Mouse (Mus musculus) heart, adult 8-10 months (tissue): ENCODE measurements around the gene Gpr63. TPM values are rescaled to one million over a fixed set of nuclear protein-coding genes. Genes with fewer than 3 reads are reported as not detected.
"Not testable (repeated sequence)": the region's sequence is repeated elsewhere in the genome, so short reads cannot be mapped to it uniquely, and the experiment has no call there.

Source experiments
- DNase-seq: peaks from one replicate; pipeline ENCODE4 v3.0.0; 2022; ENCODE audit warnings: low spot score
- total RNA-seq, 4 experiments: library from RNA; stranded (reverse); gene quantifications; 2 replicates each; pipeline ENCODE4 v1.2.4; 2022

The Gpr63 gene
- total RNA-seq, result 1 to 10 TPM; 1.6 to 3.6 (median 2.3) TPM

DNA sequence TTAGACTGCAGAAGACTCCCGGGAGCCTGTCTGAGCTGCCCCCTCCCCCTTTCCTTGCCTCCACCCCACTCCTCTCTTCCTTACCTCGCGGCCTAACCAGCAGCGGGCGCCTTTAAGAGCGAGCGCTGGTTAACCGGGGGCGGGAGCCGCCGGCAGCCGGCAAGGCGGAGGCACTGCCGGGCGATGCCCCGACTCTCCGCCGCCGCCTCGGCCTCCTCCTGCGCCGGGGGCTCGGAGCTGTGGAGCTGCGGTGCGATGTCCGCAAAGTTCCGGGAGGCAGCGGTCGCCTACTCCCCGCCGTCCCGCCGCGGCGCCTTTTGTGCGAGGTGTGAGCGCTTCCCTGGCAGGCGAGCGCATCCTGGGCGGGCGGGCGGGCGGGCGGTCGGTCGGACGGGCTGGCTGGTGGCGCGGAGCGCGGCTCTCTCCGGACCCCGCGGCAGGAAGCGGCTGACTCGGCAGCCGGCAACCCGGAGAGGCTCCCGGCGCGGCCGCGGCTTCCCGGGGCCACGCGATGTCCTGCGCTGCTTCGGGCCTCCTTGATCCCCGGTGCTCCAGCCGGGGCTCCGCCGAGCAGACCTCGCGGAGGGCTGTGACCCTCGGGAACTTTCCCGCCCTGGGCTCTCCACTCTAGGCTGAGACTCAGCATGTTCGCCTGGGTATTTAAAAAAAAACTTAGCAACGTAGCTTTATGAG lies at the start of gene Gpr63:
Gpr63 (plus strand) TSS at position 109 of the 693 bp plus-strand sequence.
- peak; percentile 38 for DNase-seq

DNA sequence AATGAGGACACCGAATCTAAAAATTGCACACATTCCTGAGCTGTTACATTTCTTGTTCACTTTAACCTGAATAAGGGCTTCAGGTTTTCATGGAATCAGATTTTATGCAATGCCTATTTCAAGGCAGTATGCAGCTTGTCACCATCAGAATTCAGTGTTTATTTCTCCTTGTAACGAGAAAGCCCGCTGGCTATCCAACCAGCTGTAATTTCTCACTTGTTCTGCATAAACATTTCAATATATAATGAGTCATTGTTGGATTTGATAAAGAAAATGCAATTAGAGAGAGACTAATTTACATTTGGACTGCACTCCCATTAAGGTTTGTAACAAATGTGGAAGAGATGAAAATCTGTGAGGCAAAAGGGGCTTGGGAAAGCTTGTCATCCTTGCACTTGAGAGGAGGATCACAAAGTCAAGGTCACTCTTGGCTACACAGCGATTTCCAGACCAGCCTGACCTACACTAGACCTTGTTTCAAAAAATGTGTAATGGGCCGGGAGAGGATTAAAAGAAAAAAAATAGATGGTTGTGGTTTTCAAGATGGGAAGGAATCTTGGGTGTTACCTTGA lies 46.1 kb upstream of the Gpr63 start:
- DNase-seq, result no peak

DNA sequence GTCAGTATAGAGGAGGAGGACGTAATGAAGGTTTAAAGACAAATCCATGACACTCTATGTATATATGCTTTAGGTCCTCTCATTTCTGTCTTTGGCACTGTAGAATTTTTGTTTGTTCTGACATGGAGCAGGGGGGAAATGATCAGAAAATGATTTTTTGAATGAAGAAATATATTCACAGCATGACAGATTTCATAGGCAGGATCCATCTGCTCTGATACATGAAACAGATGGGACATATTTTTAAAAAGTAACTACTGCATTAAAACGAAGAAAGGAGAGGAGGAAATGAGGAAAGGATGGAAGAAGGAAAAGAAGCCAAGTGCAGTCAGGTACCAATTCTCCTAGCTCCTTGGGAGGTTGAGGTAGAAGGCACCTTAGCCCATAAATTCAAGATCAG lies 41.5 kb upstream of the Gpr63 start:
- DNase-seq, result no peak

DNA sequence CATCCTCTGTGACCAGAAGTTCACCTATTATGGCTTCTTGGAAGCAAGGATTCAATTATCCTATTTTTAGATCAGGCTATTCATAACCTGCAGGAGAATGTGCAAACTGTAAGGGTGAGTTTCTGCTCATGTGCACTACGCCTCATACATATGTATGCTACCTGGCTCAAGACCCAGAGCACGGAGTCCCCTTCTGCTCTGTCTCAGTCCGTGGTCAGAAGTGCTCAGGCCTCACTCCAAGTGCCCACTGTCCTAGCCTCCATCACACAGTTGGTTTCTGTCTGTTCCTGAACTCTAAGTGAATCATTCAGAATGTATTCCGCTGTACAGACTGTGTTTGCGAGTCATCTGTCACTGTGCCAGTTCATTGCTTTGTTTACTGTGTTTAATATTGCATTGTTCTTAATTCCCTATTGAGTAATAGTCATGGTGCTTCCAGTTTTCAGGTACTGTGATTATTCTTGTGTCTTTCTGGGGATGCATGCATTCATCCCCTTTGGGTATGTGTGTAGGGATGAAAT lies 37.9 kb upstream of the Gpr63 start:
- no peak for DNase-seq

DNA sequence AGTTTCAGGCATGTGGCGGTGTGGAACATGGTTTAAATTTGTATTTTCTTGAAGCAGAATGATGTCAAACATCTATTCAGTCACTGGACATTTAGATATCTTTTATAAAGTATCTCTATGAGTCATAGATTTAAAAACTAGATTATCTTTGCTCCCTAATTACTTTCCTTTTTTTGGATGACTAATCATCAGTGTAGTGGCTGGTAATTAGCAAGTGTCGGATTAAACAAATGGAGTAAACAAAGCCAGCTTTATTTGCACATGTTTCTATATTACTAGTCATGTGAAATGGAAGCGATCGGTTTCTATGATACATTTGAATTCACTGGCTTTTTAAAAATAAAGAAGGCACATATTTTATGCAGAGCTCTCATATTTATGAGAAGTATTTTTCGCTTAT lies 37.3 kb upstream of the Gpr63 start:
- no peak for DNase-seq

DNA sequence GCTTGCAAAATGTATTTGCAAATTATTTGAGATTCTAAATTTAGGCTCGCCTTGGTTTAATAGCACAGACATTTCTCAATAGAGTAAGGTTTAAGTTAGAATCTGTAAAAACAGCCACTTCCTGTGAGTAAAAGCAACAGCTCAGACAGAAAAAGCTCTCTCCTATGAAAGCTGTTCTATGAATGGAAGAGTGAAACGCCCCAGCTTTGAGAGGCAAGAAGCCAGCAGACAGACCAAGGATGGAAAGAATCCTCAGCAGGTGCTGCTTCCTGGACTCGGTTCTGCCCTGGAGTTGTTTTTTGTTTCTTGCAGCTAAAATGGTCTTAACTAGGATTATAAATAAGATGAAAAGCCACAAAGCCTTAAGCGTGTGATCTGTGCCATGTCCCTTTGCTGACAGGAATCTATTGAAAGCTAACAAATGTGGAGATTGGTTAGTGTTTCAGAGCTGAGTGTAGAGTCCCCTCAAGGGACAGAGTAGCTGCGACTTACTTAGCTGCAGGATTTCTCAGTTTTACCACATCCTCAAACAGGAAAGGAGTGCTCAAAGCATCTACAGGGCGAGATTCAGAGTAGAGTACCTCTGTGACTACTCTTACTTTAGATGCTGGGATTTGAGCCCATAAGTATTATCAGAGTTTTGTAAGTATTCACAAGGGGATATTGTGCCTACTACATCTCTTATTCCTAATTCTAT lies 23.3 kb upstream of the Gpr63 start:
- DNase-seq, result no peak

DNA sequence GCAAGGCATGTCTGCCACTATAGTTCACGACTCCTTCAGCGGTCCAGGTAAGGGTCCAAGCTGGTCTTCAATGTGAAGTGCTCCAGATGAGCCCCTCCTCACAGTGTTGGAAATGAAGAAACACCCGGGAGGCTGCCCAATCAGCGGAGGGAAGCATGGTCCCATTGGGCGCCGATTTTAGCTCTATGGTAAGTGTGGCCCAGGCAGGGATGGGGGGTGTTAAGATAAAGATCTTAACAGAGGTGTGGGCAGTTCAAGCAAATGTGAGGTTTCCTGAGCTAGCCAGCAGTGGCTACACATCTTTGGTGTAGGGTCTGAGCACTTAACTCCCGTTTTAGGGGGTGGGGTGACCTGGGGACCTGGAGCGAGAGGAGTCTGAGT lies 299 bp upstream of the Gpr63 start:
- no peak for DNase-seq

DNA sequence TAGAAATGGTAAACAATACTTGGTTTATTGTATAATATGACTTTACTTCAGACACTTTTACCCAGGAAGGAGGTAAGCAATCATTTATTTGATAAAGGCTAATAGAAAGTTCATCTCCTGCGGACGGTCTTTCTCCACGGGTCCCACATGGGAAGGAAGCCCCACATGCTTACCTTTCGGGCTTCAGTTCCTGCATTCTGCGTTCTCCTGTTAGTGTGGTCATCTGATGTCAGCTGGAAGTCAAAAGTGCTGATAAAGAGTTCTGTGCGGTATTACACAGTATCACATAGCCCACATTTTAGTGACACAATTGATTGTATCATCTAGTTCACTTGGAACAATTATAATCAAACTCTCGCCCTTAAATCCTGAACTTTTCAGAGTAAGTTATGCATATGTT lies 1.0 kb downstream of the Gpr63 start:
- DNase-seq, result no peak

DNA sequence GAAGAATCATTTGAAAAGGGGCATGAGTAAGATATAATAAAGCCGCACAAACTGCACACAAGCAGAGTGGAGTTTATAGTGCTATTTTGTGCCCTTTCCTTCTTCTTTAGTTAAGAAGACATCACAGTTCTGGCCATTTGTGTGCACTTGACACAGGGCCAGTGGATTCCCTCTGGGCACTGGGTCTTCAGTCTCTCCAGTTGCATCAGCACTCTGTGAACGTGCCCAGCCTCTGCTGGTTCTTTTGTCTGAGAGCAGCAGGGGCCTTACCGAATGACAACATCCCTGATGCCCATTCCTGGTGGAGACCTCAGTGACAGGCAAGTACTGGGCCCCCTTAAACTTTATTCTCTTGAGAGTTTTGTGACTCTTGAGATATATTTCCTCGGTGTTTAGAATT lies 12.4 kb downstream of the Gpr63 start:
- no peak for DNase-seq

DNA sequence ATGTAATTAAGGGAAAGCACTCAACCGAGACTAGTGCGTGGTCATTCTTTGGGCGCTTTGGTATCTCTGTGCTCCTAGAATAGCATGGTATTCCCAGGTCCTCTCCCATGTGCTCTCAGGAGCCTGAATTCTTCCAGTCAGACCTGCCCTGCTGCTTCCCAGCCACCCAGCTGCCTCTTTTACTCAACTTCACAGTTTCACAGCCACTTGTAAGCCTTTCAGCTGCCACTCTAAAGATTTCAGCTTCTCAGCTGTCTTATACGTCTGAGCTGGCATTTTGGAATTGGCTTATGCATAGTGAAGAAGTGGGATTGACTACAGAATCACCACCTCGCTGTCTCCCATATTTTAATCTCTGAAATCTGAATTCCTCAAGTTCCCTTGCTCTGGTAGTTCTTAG lies 19.4 kb downstream of the Gpr63 start:
- DNase-seq, result no peak

DNA sequence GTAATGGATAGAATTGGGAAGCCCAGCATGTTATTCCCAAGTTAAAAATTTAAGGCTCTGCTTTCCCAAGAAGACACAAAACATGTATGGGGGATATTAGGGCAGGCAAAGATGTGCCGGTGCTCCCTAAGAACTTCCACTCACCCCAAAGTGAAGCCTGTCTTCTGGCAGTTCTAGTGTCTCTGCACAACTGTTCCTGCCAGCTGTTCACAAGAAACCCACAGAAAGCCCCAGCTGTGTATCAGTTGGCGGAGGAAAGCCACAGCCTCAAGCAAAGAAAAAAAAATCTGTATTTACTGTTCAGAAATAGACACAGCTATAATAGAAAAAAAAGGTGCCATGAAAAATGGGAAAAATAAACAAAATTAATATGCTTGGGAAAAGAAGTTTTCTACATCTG lies 25.3 kb downstream of the Gpr63 start:
- DNase-seq, result no peak

DNA sequence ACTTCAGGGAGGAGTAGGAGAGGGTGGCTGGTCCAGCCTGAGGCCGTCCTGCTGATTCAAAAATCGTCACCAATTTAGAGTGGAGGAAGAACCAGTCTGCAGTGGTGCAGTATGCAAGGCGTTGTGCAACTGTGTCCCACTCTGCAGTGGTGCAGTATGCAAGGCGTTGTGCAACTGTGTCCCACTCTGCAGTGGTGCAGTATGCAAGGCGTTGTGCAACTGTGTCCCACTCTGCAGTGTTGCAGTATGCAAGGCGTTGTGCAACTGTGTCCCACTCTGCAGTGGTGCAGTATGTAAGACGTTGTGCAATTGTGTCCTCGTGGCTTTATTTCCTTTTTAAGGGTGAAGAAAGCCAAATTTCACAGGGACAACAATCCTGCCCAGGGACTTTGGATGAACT lies 43.1 kb downstream of the Gpr63 start:
- not testable (repeated sequence) for DNase-seq

DNA sequence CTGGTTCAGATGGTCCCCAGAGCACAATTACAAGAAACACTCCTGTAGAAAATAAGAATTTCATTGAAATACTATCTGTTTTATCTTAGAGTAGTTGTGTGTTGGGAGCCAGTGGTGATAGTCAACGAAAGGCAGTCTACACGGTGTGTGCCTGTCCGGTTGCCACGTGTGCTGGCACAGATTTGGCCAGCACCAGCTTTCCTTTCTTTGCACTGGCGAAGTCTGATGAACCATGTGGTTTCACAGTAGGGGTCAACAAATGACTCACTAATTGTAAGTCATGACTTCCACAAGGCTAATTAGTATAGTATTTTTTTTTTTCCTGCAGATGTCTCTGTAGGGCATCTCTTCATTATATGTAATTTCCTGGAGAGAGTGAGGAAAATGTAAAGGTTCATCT lies 45.6 kb downstream of the Gpr63 start:
- no peak for DNase-seq

DNA sequence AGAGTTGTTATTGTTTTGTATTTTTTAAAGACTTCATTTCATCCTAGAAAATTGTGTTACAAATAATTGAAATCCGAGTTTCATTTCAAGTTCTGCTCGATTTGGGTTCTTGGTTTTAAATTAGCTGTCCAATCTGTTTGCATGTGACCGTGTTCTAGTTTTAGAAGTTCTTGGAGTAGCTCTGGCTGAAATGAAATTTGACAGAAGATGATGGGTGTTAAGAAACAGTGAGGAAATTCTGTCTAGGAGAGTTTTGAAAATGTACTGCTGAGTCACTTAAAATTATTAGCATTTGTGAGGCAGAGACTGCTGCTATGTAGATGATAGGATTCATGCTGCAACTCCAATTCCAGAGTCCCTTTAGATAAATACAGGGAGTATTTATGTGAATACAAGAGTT lies 46.5 kb downstream of the Gpr63 start:
- DNase-seq, result no peak

DNA sequence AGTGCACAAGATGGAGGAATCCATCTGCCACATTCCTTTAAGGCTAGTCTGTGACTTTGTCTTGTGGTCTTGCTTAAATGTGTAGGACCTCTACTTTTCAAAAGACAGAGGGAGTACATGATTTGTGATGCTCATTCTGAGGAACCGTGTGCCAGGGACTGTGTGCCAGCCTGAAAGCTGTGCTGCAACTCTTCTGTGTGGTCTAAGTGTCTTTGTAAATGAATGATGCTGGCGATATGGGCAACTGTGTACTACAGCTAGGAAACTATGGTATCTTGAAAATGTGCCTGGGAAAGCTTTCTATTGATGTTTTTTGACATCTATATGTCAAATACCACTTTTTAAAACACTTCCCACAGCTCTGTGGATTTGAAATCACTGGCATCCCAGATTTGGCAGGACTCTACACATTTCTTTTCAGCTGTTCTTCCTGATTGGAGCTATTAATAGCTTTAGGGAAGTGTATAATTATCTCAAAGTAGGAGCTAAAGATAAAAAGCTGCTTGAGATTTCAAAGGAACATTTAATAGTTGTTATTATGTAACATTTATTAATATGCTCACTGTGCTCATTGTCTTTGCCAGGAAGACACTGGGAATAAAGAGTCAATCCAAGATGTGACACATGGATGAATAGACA lies 48.9 kb downstream of the Gpr63 start:
- DNase-seq, result no peak

DNA sequence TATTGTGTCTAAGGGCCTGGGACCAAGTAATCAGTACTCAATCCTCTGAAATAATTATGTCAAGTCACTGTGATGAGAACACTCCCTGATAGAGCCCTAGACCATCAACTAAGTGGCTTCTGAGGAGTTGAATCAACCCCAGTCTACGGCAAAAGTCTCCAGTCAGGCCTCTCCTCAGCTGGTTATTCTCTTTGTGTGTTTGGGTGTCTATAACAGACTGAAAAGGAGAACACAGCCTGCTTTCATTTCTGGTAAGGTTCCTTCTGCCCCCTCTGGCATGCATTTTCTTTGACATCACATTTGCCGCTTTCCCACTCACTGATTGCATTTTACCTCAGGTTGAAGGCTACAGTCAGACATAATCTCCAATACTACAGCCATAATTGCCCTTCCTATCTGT lies 62.0 kb downstream of the Gpr63 start:
- no peak for DNase-seq

DNA sequence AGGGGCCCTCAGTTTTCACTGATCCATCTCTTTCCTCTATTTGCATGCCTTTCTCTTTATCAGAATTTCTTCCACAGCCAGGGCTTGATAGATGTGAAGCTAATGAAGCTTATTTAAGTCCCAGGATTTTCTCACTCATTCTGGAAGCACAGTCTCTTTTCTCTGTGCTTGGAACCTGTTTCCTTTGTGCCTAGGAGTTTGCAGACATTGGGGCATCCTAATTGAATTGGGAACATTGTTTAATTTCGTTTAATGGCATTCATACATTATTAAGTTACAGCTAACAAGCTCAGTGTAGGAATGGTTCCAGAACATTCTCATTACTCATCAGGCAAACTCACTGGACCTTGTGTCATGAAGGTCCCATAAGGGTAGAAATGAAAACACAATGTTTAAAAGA lies 62.5 kb downstream of the Gpr63 start:
- DNase-seq, result no peak

DNA sequence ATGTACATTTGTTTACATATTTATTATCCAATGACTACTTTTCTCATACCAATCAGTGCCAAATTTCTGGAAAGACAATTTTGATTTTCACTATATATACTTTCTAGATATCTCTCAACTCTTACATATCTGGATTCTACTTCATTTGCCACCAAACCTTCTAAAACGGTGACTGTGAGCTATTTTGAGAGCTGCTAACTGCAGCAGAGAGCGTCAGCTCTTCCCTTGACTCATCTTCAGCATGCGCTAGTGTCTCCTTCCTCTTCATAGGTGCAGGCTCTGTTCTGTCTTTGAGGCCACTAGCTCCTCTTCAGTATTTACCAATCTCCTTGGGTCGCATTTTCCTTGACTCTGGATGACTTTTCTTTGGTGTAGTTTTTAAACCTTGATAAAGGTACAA lies 63.7 kb downstream of the Gpr63 start:
- no peak for DNase-seq

DNA sequence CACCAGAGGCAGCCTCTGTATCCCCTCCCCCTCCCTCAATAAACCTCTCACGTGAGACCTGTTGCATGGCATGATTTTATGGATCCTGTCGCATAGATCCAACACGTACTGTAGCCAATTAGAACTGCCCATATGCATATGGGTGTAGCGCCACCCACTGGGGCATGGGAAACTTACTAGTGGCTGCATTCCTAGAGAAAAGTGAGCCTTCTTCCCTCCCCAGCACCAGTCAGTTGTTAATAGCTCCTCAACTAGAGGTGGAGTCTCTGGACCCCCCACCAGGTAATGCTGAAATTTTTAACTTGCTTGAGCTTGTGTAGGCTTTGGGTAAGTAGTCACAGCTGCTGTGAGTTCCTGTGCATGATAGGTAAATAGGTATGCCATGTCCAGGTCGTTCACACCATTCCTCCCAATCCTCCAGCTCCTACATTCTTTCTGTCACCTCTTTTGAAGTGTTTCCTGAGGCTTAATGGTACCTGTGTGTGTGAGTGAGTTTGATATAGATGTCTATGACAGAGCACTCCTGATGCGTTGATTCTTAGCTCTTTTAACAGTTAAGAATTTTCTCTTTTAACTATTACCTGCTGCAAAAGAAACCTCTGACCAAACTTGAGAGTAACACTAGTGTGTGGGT lies 69.1 kb downstream of the Gpr63 start:
- DNase-seq, result no peak

DNA sequence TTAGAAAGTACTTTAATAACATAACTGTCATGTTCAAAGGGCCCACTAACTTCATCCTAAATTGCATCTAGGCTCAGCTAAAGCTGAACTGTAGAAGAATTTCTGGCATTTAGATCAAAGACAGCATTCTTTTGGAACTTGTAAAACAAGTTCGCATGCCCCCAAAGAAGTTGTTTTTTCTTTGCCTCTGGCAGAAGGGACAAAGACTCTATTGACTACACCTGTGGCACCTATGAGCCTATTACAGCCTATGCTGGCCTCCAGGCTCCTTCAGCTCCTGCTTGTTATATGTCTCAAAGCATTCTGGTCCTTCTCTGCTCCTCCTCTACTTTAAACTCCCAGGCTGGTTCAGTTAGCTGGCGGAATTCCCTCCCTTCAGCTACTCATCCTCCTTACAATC lies 69.6 kb downstream of the Gpr63 start:
- DNase-seq, result no peak

DNA sequence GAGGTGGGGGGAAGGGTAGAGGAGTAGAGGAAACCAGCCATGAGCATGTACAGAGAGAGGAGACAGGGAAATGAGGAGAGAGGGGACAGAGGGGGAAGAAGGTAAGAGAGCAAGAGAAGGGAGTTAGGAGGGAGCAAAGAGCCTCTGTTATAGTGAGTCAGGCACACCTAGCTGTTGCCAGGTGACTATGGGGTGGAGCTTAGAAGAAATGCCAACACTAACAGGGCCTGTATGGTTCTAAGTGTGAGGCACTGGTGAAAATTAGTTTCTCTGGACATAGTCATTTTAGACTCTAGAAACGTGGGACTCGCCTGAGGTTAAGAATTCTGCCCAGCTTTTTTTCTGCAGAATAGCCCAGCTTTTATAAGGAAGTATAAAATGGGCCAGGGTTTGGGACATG lies 71.1 kb downstream of the Gpr63 start:
- DNase-seq, result no peak

DNA sequence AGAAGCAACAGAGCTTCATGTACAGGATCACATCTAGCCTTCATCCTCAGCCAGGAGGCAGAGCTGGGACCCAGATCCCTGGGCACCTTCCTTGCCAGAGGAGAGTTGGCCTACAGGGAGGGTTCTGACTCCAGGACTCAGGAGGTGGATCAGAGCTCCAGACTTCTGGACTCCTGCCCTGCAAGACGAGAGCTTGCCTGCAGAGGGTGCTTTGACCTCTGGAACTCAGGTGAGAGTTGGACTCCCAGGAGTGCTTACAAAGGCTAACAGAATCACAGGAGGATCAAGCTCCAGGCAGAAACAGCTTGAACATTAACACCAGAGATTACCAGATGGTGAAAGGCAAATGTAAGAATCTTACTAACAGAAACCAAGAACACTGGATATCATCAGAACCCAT lies 89.3 kb downstream of the Gpr63 start:
- not testable (repeated sequence) for DNase-seq
